Mouse (Mus musculus) right cerebral cortex, adult 2 months (tissue): ENCODE measurements at regions not wholly inside any gene's neighbourhood (a gene's known extent, or its start where the extent isn't known, plus 50 kb on each side); places are given as distances from the start of the nearest gene placed in this dataset.
"Not testable (repeated sequence)": the region's sequence is repeated elsewhere in the genome, so short reads cannot be mapped to it uniquely, and the experiment has no call there.

Experiments used
- DNase-seq, 2 experiments: peaks; one replicate each; pipeline ENCODE4 v3.0.0; 2021 to 2022; ENCODE audit warnings: low spot score in 2 of 2

GRCm38 (mm10) chr4:114296380-114296779, 110.1 kb upstream of the Trabd2b start:
- no peak for DNase-seq

GRCm38 (mm10) chr4:114298517-114298916, 108.0 kb upstream of the Trabd2b start:
- not testable (repeated sequence) for DNase-seq

- DNase-seq, result peak; percentile 26 to 39
Observed at GRCm38 (mm10) chr4:114300390-114301012, 106.0 kb upstream of the Trabd2b start.

GRCm38 (mm10) chr4:114304654-114305053, 101.9 kb upstream of the Trabd2b start:
- no peak for DNase-seq

GRCm38 (mm10) chr4:114307491-114307890, 99.0 kb upstream of the Trabd2b start:
- DNase-seq, result no peak

- peak; percentile 23 to 26 for DNase-seq
Observed at GRCm38 (mm10) chr4:114308518-114308917, 98.0 kb upstream of the Trabd2b start.

GRCm38 (mm10) chr4:114315051-114315450, 91.5 kb upstream of the Trabd2b start:
- no peak for DNase-seq

GRCm38 (mm10) chr4:114315556-114315955, 91.0 kb upstream of the Trabd2b start:
- DNase-seq, result no peak

- no peak for DNase-seq
Observed at GRCm38 (mm10) chr4:114317076-114317475, 89.4 kb upstream of the Trabd2b start.

- no peak for DNase-seq
Observed at GRCm38 (mm10) chr4:114320076-114320475, 86.4 kb upstream of the Trabd2b start.

- DNase-seq, result no peak
Observed at GRCm38 (mm10) chr4:114321516-114322339, 84.8 kb upstream of the Trabd2b start.

GRCm38 (mm10) chr4:114329978-114330377, 76.5 kb upstream of the Trabd2b start:
- no peak for DNase-seq

- no peak for DNase-seq
Observed at GRCm38 (mm10) chr4:114331161-114331560, 75.4 kb upstream of the Trabd2b start.

- no peak for DNase-seq
Observed at GRCm38 (mm10) chr4:114334850-114335249, 71.7 kb upstream of the Trabd2b start.

GRCm38 (mm10) chr4:114336029-114336746, 70.3 kb upstream of the Trabd2b start:
- DNase-seq, result no peak

GRCm38 (mm10) chr4:114336747-114337090, 69.8 kb upstream of the Trabd2b start:
- DNase-seq, result no peak

GRCm38 (mm10) chr4:114339793-114340192, 66.7 kb upstream of the Trabd2b start:
- peak; percentile 13 to 17 for DNase-seq

- no peak for DNase-seq
Observed at GRCm38 (mm10) chr4:114345154-114345553, 61.4 kb upstream of the Trabd2b start.

GRCm38 (mm10) chr4:114346068-114346747, 60.3 kb upstream of the Trabd2b start:
- DNase-seq, result peak; percentile 51 to 75

GRCm38 (mm10) chr4:114346884-114347283, 59.6 kb upstream of the Trabd2b start:
- DNase-seq, result no peak

- no peak for DNase-seq
Observed at GRCm38 (mm10) chr4:114349601-114350000, 56.9 kb upstream of the Trabd2b start.

- DNase-seq, result no peak
Observed at GRCm38 (mm10) chr4:114351282-114351681, 55.2 kb upstream of the Trabd2b start.
